Mouse (Mus musculus): ENCODE data around the gene Cpped1. TPM values are rescaled to one million over a fixed set of nuclear protein-coding genes. Genes with fewer than 3 reads are reported as not detected.

The Cpped1 gene
- total and polyA plus RNA-seq, 2 experiments, result 29.9 to 32.2 TPM

- 21% methylated on average over 2 of the region's 2 CpGs for WGBS
Measured at GRCm38 (mm10) chr16:11782082-11782481, 127.2 kb downstream of the Cpped1 start.

DNA sequence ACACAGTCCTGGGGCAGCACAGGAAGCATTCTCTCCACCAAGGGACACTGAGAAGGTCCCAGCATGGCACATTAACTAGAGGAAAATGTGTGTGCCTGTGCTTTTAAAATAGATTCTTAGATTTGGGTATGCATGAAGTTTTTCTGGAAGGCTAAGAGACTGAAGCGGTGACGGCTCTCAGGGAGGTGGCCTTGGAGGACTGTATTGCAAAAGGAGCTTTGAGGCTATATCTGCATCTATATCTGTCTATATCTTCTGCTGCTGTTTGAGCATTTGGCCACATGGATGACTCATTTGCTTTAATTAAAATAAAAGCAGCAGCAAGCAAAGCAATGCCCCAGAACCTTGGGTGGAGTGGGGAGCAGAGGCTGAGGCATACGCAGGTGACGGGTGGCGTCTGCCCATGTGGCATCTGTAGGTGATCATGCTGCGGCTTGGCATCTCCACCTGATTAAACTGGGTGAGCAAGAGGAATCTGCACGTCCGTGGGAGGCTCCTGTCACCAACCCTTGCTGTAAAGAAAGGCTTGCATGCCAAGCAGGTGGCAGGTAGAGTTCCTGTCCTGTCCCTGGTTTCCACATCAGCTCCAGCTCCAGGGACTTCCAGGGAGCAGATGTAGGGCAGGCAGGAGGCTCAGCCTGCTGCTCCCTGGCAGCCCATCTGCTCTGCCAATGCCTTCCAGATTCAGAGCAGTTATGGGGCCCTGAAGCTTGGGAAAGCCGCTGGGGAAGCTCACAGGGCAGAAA is 130.4 kb downstream of the Cpped1 start:
- H3K4me3 ChIP-seq (ENCODE audit: insufficient read depth, low read depth, low read length), result no peak overlapping the region

More at GRCm38 (mm10) chr16:11782082-11782481, 127.2 kb downstream of the Cpped1 start:
- DNase-seq (ENCODE audit: extremely low read depth, low read depth, low spot score), result no peak
- Histone ChIP-seq H3K4me3 (ENCODE audit: insufficient read depth, low read depth, low read length) (no peak overlapping the region), H3K9ac (ENCODE audit: low read depth, low read length) (no peak overlapping the region), H3K27ac (replicated peaks; ENCODE audit: insufficient read depth, low read depth, low read length) (no peak overlapping the region), H3K36me3 (ENCODE audit: control insufficient read depth, insufficient read depth, low read length) (no peaks in the 10 kb centered on the region), H3K79me2 (ENCODE audit: control insufficient read depth, insufficient read depth, low read length) (no peaks in the 10 kb centered on the region), H3K4me1 (ENCODE audit: control insufficient read depth, insufficient read depth, low read length) (no peaks in the 10 kb centered on the region), H3K27me3 (ENCODE audit: control insufficient read depth, insufficient read depth, low read length) (no peaks in the 10 kb centered on the region)
- no peak for TF ChIP-seq POLR2A (IDR thresholded peaks at IDR 0.05; ENCODE audit: extremely low read depth, insufficient read depth, low read length)
- TF ChIP-seq CTCF (IDR thresholded peaks at IDR 0.05; ENCODE audit: low read depth, low read length), result no peak

DNA sequence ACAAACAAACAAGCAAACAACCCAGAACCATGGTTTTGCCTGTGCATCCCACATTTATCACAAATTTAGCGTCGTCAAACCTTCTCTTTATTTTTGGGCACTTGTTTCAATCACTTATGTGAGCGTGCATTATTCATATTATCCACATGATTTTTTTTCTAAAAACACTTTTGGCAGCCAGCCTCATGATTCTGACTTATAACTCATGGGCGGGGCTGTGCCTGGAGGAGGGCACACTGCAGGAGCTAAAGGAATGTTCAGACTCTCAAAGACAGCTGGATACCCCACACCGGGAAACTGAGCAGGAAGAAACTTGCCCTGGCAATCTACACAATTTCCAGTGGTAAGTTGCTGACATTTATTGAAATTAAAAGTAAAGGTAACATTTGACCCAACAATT is 131.1 kb downstream of the Cpped1 start:
- Histone ChIP-seq H3K4me3 (ENCODE audit: insufficient read depth, low read depth, low read length) (no peak overlapping the region), H3K27ac (replicated peaks; ENCODE audit: insufficient read depth, low read depth, low read length) (no peak overlapping the region), H3K79me2 (ENCODE audit: control insufficient read depth, insufficient read depth, low read length) (no peaks in the 10 kb centered on the region), H3K36me3 (ENCODE audit: control insufficient read depth, insufficient read depth, low read length) (no peaks in the 10 kb centered on the region), H3K27me3 (ENCODE audit: control insufficient read depth, insufficient read depth, low read length) (no peaks in the 10 kb centered on the region), H3K9ac (ENCODE audit: low read depth, low read length) (no peak overlapping the region), H3K4me1 (ENCODE audit: control insufficient read depth, insufficient read depth, low read length) (no peaks in the 10 kb centered on the region)
- WGBS, result 85% methylated on average over 5 of the region's 5 CpGs
- TF ChIP-seq CTCF (IDR thresholded peaks at IDR 0.05; ENCODE audit: low read depth, low read length) (no peak), POLR2A (IDR thresholded peaks at IDR 0.05; ENCODE audit: extremely low read depth, insufficient read depth, low read length) (no peak)
- DNase-seq (ENCODE audit: extremely low read depth, low read depth, low spot score), result no peak

More for the DNA sequence above, 130.4 kb downstream of the Cpped1 start:
- no peak for DNase-seq (ENCODE audit: extremely low read depth, low read depth, low spot score)
- Histone ChIP-seq H3K27me3 (ENCODE audit: control insufficient read depth, insufficient read depth, low read length) (no peaks in the 10 kb centered on the region), H3K79me2 (ENCODE audit: control insufficient read depth, insufficient read depth, low read length) (no peaks in the 10 kb centered on the region), H3K27ac (replicated peaks; ENCODE audit: insufficient read depth, low read depth, low read length) (no peak overlapping the region), H3K9ac (ENCODE audit: low read depth, low read length) (no peak overlapping the region), H3K36me3 (ENCODE audit: control insufficient read depth, insufficient read depth, low read length) (no peaks in the 10 kb centered on the region), H3K4me1 (ENCODE audit: control insufficient read depth, insufficient read depth, low read length) (no peaks in the 10 kb centered on the region)
- TF ChIP-seq POLR2A (IDR thresholded peaks at IDR 0.05; ENCODE audit: extremely low read depth, insufficient read depth, low read length) (no peak), CTCF (IDR thresholded peaks at IDR 0.05; ENCODE audit: low read depth, low read length) (no peak)
- 81% methylated on average over 9 of the region's 9 CpGs for WGBS

GRCm38 (mm10) chr16:11776528-11776927 is 132.7 kb downstream of the Cpped1 start:
- no peaks in the 10 kb centered on the region for H3K79me2 ChIP-seq (ENCODE audit: control insufficient read depth, insufficient read depth, low read length)
- WGBS, result 94% methylated on average over 3 of the region's 3 CpGs
- no peaks in the 10 kb centered on the region for H3K36me3 ChIP-seq (ENCODE audit: control insufficient read depth, insufficient read depth, low read length)
- no peaks in the 10 kb centered on the region for H3K27me3 ChIP-seq (ENCODE audit: control insufficient read depth, insufficient read depth, low read length)
- no peak for DNase-seq (ENCODE audit: extremely low read depth, low read depth, low spot score)
- no peak for TF ChIP-seq POLR2A (IDR thresholded peaks at IDR 0.05; ENCODE audit: extremely low read depth, insufficient read depth, low read length)
- no peak for TF ChIP-seq CTCF (IDR thresholded peaks at IDR 0.05; ENCODE audit: low read depth, low read length)
- H3K9ac ChIP-seq (ENCODE audit: low read depth, low read length), result no peak overlapping the region
- H3K4me3 ChIP-seq (ENCODE audit: insufficient read depth, low read depth, low read length), result no peak overlapping the region
- H3K27ac ChIP-seq (replicated peaks; ENCODE audit: insufficient read depth, low read depth, low read length), result no peak overlapping the region
- H3K4me1 ChIP-seq (ENCODE audit: control insufficient read depth, insufficient read depth, low read length), result no peaks in the 10 kb centered on the region

DNA sequence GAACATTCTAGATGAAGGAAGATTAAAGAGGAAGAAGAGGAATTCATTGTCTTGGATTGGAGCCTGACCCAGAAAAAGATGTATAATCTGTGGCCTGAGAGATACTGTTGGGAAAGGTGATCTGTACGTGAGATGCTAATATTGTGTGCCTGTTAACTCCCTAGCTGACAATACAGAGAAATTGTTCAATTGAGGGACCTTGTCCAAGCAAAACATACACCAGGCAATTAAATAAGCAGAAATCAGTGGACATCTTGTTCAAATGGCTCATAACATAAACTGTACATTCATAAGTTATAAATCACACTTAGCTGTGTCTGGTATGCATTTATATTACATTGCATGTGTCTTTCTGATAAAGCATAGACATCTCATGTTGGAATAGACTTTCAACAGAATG is 134.9 kb downstream of the Cpped1 start:
- Histone ChIP-seq H3K4me1 (ENCODE audit: control insufficient read depth, insufficient read depth, low read length) (no peaks in the 10 kb centered on the region), H3K9ac (ENCODE audit: low read depth, low read length) (no peak overlapping the region), H3K27me3 (ENCODE audit: control insufficient read depth, insufficient read depth, low read length) (no peaks in the 10 kb centered on the region), H3K27ac (replicated peaks; ENCODE audit: insufficient read depth, low read depth, low read length) (no peak overlapping the region), H3K36me3 (ENCODE audit: control insufficient read depth, insufficient read depth, low read length) (no peaks in the 10 kb centered on the region), H3K79me2 (ENCODE audit: control insufficient read depth, insufficient read depth, low read length) (no peaks in the 10 kb centered on the region), H3K4me3 (ENCODE audit: insufficient read depth, low read depth, low read length) (no peak overlapping the region)
- no peak for TF ChIP-seq POLR2A (IDR thresholded peaks at IDR 0.05; ENCODE audit: extremely low read depth, insufficient read depth, low read length)
- TF ChIP-seq CTCF (IDR thresholded peaks at IDR 0.05; ENCODE audit: low read depth, low read length), result no peak
- WGBS, result 92% methylated on average over 1 of the region's 1 CpGs
- DNase-seq (ENCODE audit: extremely low read depth, low read depth, low spot score), result no peak

GRCm38 (mm10) chr16:11772318-11772717 is 136.9 kb downstream of the Cpped1 start:
- Histone ChIP-seq H3K36me3 (ENCODE audit: control insufficient read depth, insufficient read depth, low read length) (no peaks in the 10 kb centered on the region), H3K79me2 (ENCODE audit: control insufficient read depth, insufficient read depth, low read length) (no peaks in the 10 kb centered on the region), H3K27me3 (ENCODE audit: control insufficient read depth, insufficient read depth, low read length) (no peaks in the 10 kb centered on the region), H3K27ac (replicated peaks; ENCODE audit: insufficient read depth, low read depth, low read length) (no peak overlapping the region), H3K4me3 (ENCODE audit: insufficient read depth, low read depth, low read length) (no peak overlapping the region), H3K9ac (ENCODE audit: low read depth, low read length) (no peak overlapping the region), H3K4me1 (ENCODE audit: control insufficient read depth, insufficient read depth, low read length) (no peaks in the 10 kb centered on the region)
- no peak for DNase-seq (ENCODE audit: extremely low read depth, low read depth, low spot score)
- WGBS, result 87% methylated on average over 2 of the region's 2 CpGs
- no peak for TF ChIP-seq CTCF (IDR thresholded peaks at IDR 0.05; ENCODE audit: low read depth, low read length)
- TF ChIP-seq POLR2A (IDR thresholded peaks at IDR 0.05; ENCODE audit: extremely low read depth, insufficient read depth, low read length), result no peak
